Mouse (Mus musculus) ES-E14 (cell line): Measurements from ENCODE around the gene Fam198a. TPM values are rescaled to one million over a fixed set of nuclear protein-coding genes. Genes with fewer than 3 reads are reported as not detected.

Experiments
- DNase-seq: peaks from one replicate; pipeline ENCODE4 v3.0.0-alpha.2; 2013; ENCODE audit warnings: low read depth, low spot score
- H3K27ac ChIP-seq: 2 replicates; pipeline ENCODE4 v1.5.1; 2012; ENCODE audit warnings: low read depth, mild to moderate bottlenecking, low read length, moderate library complexity, mixed read lengths; ENCODE audit not compliant: poor library complexity, insufficient read depth, severe bottlenecking
- H3K36me3 ChIP-seq: 2 replicates; pipeline ENCODE4 v1.6.1; 2012; ENCODE audit warnings: mild to moderate bottlenecking, low read length, moderate library complexity, mixed read lengths; ENCODE audit not compliant: control insufficient read depth, poor library complexity, insufficient read depth, severe bottlenecking
- H3K4me1 ChIP-seq, 2 experiments: fragments of 150-350 bp in 1 of 2; sonication (generic) in 1 of 2; 2 replicates each; pipeline ENCODE4 v1.6.1; 2012; ENCODE audit warnings: low read length in 2 of 2, mild to moderate bottlenecking in 1 of 2, mixed read lengths in 1 of 2; ENCODE audit not compliant: control insufficient read depth in 2 of 2, insufficient read depth in 2 of 2, poor library complexity in 1 of 2
- H3K4me3 ChIP-seq, 2 experiments: fragments of 150-350 bp in 1 of 2; sonication (generic) in 1 of 2; 2 replicates each; pipeline ENCODE4 v1.5.1; 2012; ENCODE audit warnings: low read length in 2 of 2, low read depth in 1 of 2, mild to moderate bottlenecking in 1 of 2, mixed read lengths in 1 of 2; ENCODE audit not compliant: insufficient read depth in 1 of 2, poor library complexity in 1 of 2, severe bottlenecking in 1 of 2
- H3K9ac ChIP-seq: 2 replicates; pipeline ENCODE4 v1.6.1; 2012; ENCODE audit warnings: low read depth, mild to moderate bottlenecking, low read length, mixed read lengths; ENCODE audit not compliant: poor library complexity, insufficient read depth, severe bottlenecking
- H3K9me3 ChIP-seq: fragments of 150-350 bp; sonication (generic); 2 replicates; pipeline ENCODE4 v1.6.1; 2012; ENCODE audit warnings: low read depth, mild to moderate bottlenecking, low read length; ENCODE audit not compliant: control insufficient read depth, insufficient read depth
- CHD2 ChIP-seq: IDR thresholded peaks from 2 replicates; pipeline ENCODE4 v1.6.1; 2014; ENCODE audit warnings: mild to moderate bottlenecking, low read depth, low read length, inconsistent platforms
- HCFC1 ChIP-seq: IDR thresholded peaks from 2 replicates; pipeline ENCODE4 v1.6.1; 2012; ENCODE audit warnings: low read length, inconsistent platforms, borderline replicate concordance; ENCODE audit not compliant: insufficient read depth
- MAFK ChIP-seq: IDR thresholded peaks from 2 replicates; pipeline ENCODE4 v1.6.1; 2014; ENCODE audit warnings: mild to moderate bottlenecking, low read depth, low read length, inconsistent platforms; ENCODE audit not compliant: insufficient read depth
- ZC3H11A ChIP-seq: IDR thresholded peaks from 2 replicates; pipeline ENCODE4 v1.6.1; 2012; ENCODE audit warnings: low read depth, mild to moderate bottlenecking, inconsistent platforms, low read length, borderline replicate concordance
- ZNF384 ChIP-seq: IDR thresholded peaks from 2 replicates; pipeline ENCODE4 v1.6.1; 2012; ENCODE audit warnings: low read depth, low read length, inconsistent platforms
- in situ Hi-C, 2 experiments: fragments of 600-800 bp; cut with MboI; formaldehyde crosslinking; loops; one replicate each; pipeline ENCODE4 v1.15.1; 2025; ENCODE audit warnings: low sequenced_read_pairs in 2 of 2, inconsistent platforms in 1 of 2; ENCODE audit not compliant: unreplicated experiment in 2 of 2
- total RNA-seq: library from RNA; depleted of rRNA; stranded (reverse); fragments of 300-350 nt; gene quantifications from 2 replicates; pipeline ENCODE4 v1.2.3, GENCODE M21; 2012

Fam198a gene
- total RNA-seq, 1 experiment: 0.36 TPM

- DNase-seq: no peak
- in situ Hi-C loops: no loop called here
- Histone ChIP-seq H3K4me1 (no peaks in the 10 kb centered on the region), H3K36me3 (no peaks in the 10 kb centered on the region), H3K9me3 (no peaks in the 10 kb centered on the region), H3K9ac (no peak overlapping the region), H3K27ac (no peak overlapping the region), H3K4me3 (no peak overlapping the region)
- TF ChIP-seq MAFK: no peak
- TF ChIP-seq CHD2: no peak
- no peak for TF ChIP-seq ZNF384
- TF ChIP-seq ZC3H11A: no peak
- no peak for TF ChIP-seq HCFC1
Measured at GRCm38 (mm10) chr9:121969841-121970381, 19.1 kb downstream of the Fam198a start.

GRCm38 (mm10) chr9:121973207-121973606 is 22.4 kb downstream of the Fam198a start:
- H3K27ac ChIP-seq: no peak overlapping the region
- TF ChIP-seq ZNF384 (no peak), CHD2 (no peak), MAFK (no peak), HCFC1 (no peak), ZC3H11A (no peak)
- no peaks in the 10 kb centered on the region for H3K9me3 ChIP-seq
- in situ Hi-C loops: no loop called here
- no peak overlapping the region for H3K9ac ChIP-seq
- H3K4me1 ChIP-seq: no peaks in the 10 kb centered on the region
- H3K4me3 ChIP-seq: no peak overlapping the region
- DNase-seq: no peak
- H3K36me3 ChIP-seq: no peaks in the 10 kb centered on the region

GRCm38 (mm10) chr9:121974141-121974986 is 23.6 kb downstream of the Fam198a start:
- Histone ChIP-seq H3K4me1 (no peaks in the 10 kb centered on the region), H3K27ac (no peak overlapping the region; the same call in 1 of the 2 replicates), H3K9ac (no peak overlapping the region), H3K9me3 (no peaks in the 10 kb centered on the region), H3K4me3 (no peak overlapping the region), H3K36me3 (no peaks in the 10 kb centered on the region)
- no peak for DNase-seq
- in situ Hi-C loops: no loop called here
- TF ChIP-seq ZNF384: no peak
- TF ChIP-seq HCFC1: no peak
- TF ChIP-seq CHD2: no peak
- no peak for TF ChIP-seq MAFK
- TF ChIP-seq ZC3H11A: no peak

- no peak overlapping the region for H3K4me3 ChIP-seq
- no peak overlapping the region for H3K9ac ChIP-seq
- no peaks in the 10 kb centered on the region for H3K4me1 ChIP-seq
- no peaks in the 10 kb centered on the region for H3K9me3 ChIP-seq
- in situ Hi-C loops: no loop called here
- DNase-seq: no peak
- no peaks in the 10 kb centered on the region for H3K36me3 ChIP-seq
- no peak for TF ChIP-seq CHD2
- TF ChIP-seq MAFK: no peak
- no peak for TF ChIP-seq ZNF384
- TF ChIP-seq HCFC1: no peak
- no peak for TF ChIP-seq ZC3H11A
- no peak overlapping the region for H3K27ac ChIP-seq
Measured at GRCm38 (mm10) chr9:121975321-121975720, 24.5 kb downstream of the Fam198a start.
